Mouse (Mus musculus): ENCODE results near the gene Syndig1l. TPM values are rescaled to one million over a fixed set of nuclear protein-coding genes. Genes with fewer than 3 reads are reported as not detected.

Syndig1l gene
- polyA plus RNA-seq, 1 experiment from 2014 or later = not detected

- Histone ChIP-seq H3K4me2 (replicated peaks; ENCODE audit: low read depth, low read length) (no peak overlapping the region), H3K9ac (ENCODE audit: low read depth, low read length) (no peak overlapping the region), H3K27ac (ENCODE audit: low read depth, low read length) (no peak overlapping the region), H3K4me1 (ENCODE audit: control insufficient read depth, insufficient read depth, low read length) (no peaks in the 10 kb centered on the region), H3K9me3 (ENCODE audit: control insufficient read depth, low read length) (no peaks in the 10 kb centered on the region), H3K36me3 (ENCODE audit: control insufficient read depth, insufficient read depth, low read length) (no peaks in the 10 kb centered on the region), H3K27me3 (ENCODE audit: control insufficient read depth, insufficient read depth, low read length) (no peaks in the 10 kb centered on the region), H3K4me3 (ENCODE audit: low read length) (no peak overlapping the region)
- WGBS = 86% methylated on average over 4 of the region's 4 CpGs
- no peak for ATAC-seq (ENCODE audit: low FRiP score, low TSS enrichment)
These were observed 11.1 kb downstream of the Syndig1l start for GRCm38 (mm10) chr12:84687531-84687930.

- no peaks in the 10 kb centered on the region for H3K4me1 ChIP-seq (ENCODE audit: control insufficient read depth, insufficient read depth, low read length)
- H3K36me3 ChIP-seq (ENCODE audit: control insufficient read depth, insufficient read depth, low read length) = no peaks in the 10 kb centered on the region
- WGBS = 40% methylated on average over 4 of the region's 4 CpGs
- H3K27ac ChIP-seq (ENCODE audit: low read depth, low read length) = no peak overlapping the region
- H3K9ac ChIP-seq (ENCODE audit: low read depth, low read length) = no peak overlapping the region
- ATAC-seq (ENCODE audit: low FRiP score, low TSS enrichment) = no peak
- no peak overlapping the region for H3K4me3 ChIP-seq (ENCODE audit: low read length)
- H3K27me3 ChIP-seq (ENCODE audit: control insufficient read depth, insufficient read depth, low read length) = no peaks in the 10 kb centered on the region
- H3K4me2 ChIP-seq (replicated peaks; ENCODE audit: low read depth, low read length) = no peak overlapping the region
- H3K9me3 ChIP-seq (ENCODE audit: control insufficient read depth, low read length) = no peaks in the 10 kb centered on the region
These were observed 12.5 kb downstream of the Syndig1l start for GRCm38 (mm10) chr12:84686176-84686575.

GRCm38 (mm10) chr12:84684569-84684968 is 14.1 kb downstream of the Syndig1l start:
- no peak for ATAC-seq (ENCODE audit: low FRiP score, low TSS enrichment)
- Histone ChIP-seq H3K4me2 (replicated peaks; ENCODE audit: low read depth, low read length) (no peak overlapping the region), H3K9me3 (ENCODE audit: control insufficient read depth, low read length) (no peaks in the 10 kb centered on the region), H3K9ac (ENCODE audit: low read depth, low read length) (no peak overlapping the region), H3K4me1 (ENCODE audit: control insufficient read depth, insufficient read depth, low read length) (no peaks in the 10 kb centered on the region), H3K27me3 (ENCODE audit: control insufficient read depth, insufficient read depth, low read length) (peaks cover 4% of the 10 kb centered on the region; the same call in 1 of the 2 replicates), H3K4me3 (ENCODE audit: low read length) (no peak overlapping the region), H3K27ac (ENCODE audit: low read depth, low read length) (no peak overlapping the region), H3K36me3 (ENCODE audit: control insufficient read depth, insufficient read depth, low read length) (no peaks in the 10 kb centered on the region)
- 76% methylated on average over 7 of the region's 7 CpGs for WGBS

GRCm38 (mm10) chr12:84676011-84676410 is 22.6 kb downstream of the Syndig1l start:
- H3K36me3 ChIP-seq (ENCODE audit: control insufficient read depth, insufficient read depth, low read length) = no peaks in the 10 kb centered on the region
- H3K4me3 ChIP-seq (ENCODE audit: low read length) = no peak overlapping the region
- no peak overlapping the region for H3K9ac ChIP-seq (ENCODE audit: low read depth, low read length)
- no peaks in the 10 kb centered on the region for H3K4me1 ChIP-seq (ENCODE audit: control insufficient read depth, insufficient read depth, low read length)
- no peak overlapping the region for H3K27ac ChIP-seq (ENCODE audit: low read depth, low read length)
- H3K4me2 ChIP-seq (replicated peaks; ENCODE audit: low read depth, low read length) = no peak overlapping the region
- H3K9me3 ChIP-seq (ENCODE audit: control insufficient read depth, low read length) = no peaks in the 10 kb centered on the region
- peaks cover 4% of the 10 kb centered on the region; the same call in 1 of the 2 replicates for H3K27me3 ChIP-seq (ENCODE audit: control insufficient read depth, insufficient read depth, low read length)
- 84% methylated on average over 3 of the region's 3 CpGs for WGBS
- ATAC-seq (ENCODE audit: low FRiP score, low TSS enrichment) = no peak

- no peak for ATAC-seq (ENCODE audit: low FRiP score, low TSS enrichment)
- H3K4me2 ChIP-seq (replicated peaks; ENCODE audit: low read depth, low read length) = no peak overlapping the region
- WGBS = 54% methylated on average over 14 of the region's 14 CpGs
- no peak overlapping the region for H3K27ac ChIP-seq (ENCODE audit: low read depth, low read length)
- no peaks in the 10 kb centered on the region for H3K9me3 ChIP-seq (ENCODE audit: control insufficient read depth, low read length)
- no peak overlapping the region for H3K9ac ChIP-seq (ENCODE audit: low read depth, low read length)
- no peaks in the 10 kb centered on the region for H3K27me3 ChIP-seq (ENCODE audit: control insufficient read depth, insufficient read depth, low read length)
- H3K4me3 ChIP-seq (ENCODE audit: low read length) = no peak overlapping the region
- H3K36me3 ChIP-seq (ENCODE audit: control insufficient read depth, insufficient read depth, low read length) = no peaks in the 10 kb centered on the region
- no peaks in the 10 kb centered on the region for H3K4me1 ChIP-seq (ENCODE audit: control insufficient read depth, insufficient read depth, low read length)
These were observed 23.7 kb downstream of the Syndig1l start for GRCm38 (mm10) chr12:84674666-84675526.

- no peak for ATAC-seq (ENCODE audit: low FRiP score, low TSS enrichment)
- H3K4me3 ChIP-seq (ENCODE audit: low read length) = no peak overlapping the region
- H3K27me3 ChIP-seq (ENCODE audit: control insufficient read depth, insufficient read depth, low read length) = no peaks in the 10 kb centered on the region
- H3K36me3 ChIP-seq (ENCODE audit: control insufficient read depth, insufficient read depth, low read length) = no peaks in the 10 kb centered on the region
- 28% methylated on average over 10 of the region's 10 CpGs for WGBS
- H3K4me2 ChIP-seq (replicated peaks; ENCODE audit: low read depth, low read length) = no peak overlapping the region
- H3K9ac ChIP-seq (ENCODE audit: low read depth, low read length) = no peak overlapping the region
- H3K9me3 ChIP-seq (ENCODE audit: control insufficient read depth, low read length) = no peaks in the 10 kb centered on the region
- no peak overlapping the region for H3K27ac ChIP-seq (ENCODE audit: low read depth, low read length)
- H3K4me1 ChIP-seq (ENCODE audit: control insufficient read depth, insufficient read depth, low read length) = no peaks in the 10 kb centered on the region
These were observed 27.0 kb downstream of the Syndig1l start for GRCm38 (mm10) chr12:84671646-84672045.

- no peak overlapping the region for H3K9ac ChIP-seq (ENCODE audit: low read depth, low read length)
- no peak for ATAC-seq (ENCODE audit: low FRiP score, low TSS enrichment)
- WGBS = 91% methylated on average over 3 of the region's 3 CpGs
- H3K27me3 ChIP-seq (ENCODE audit: control insufficient read depth, insufficient read depth, low read length) = no peaks in the 10 kb centered on the region
- no peak overlapping the region for H3K27ac ChIP-seq (ENCODE audit: low read depth, low read length)
- H3K4me3 ChIP-seq (ENCODE audit: low read length) = no peak overlapping the region
- no peaks in the 10 kb centered on the region for H3K36me3 ChIP-seq (ENCODE audit: control insufficient read depth, insufficient read depth, low read length)
- H3K9me3 ChIP-seq (ENCODE audit: control insufficient read depth, low read length) = no peaks in the 10 kb centered on the region
- H3K4me1 ChIP-seq (ENCODE audit: control insufficient read depth, insufficient read depth, low read length) = no peaks in the 10 kb centered on the region
- no peak overlapping the region for H3K4me2 ChIP-seq (replicated peaks; ENCODE audit: low read depth, low read length)
These were observed 28.1 kb downstream of the Syndig1l start for GRCm38 (mm10) chr12:84670555-84670954.

- Histone ChIP-seq H3K4me2 (replicated peaks; ENCODE audit: low read depth, low read length) (no peak overlapping the region), H3K9ac (ENCODE audit: low read depth, low read length) (no peak overlapping the region), H3K27me3 (ENCODE audit: control insufficient read depth, insufficient read depth, low read length) (peaks cover 7% of the 10 kb centered on the region), H3K4me1 (ENCODE audit: control insufficient read depth, insufficient read depth, low read length) (no peaks in the 10 kb centered on the region), H3K36me3 (ENCODE audit: control insufficient read depth, insufficient read depth, low read length) (no peaks in the 10 kb centered on the region), H3K9me3 (ENCODE audit: control insufficient read depth, low read length) (no peaks in the 10 kb centered on the region), H3K4me3 (ENCODE audit: low read length) (no peak overlapping the region), H3K27ac (ENCODE audit: low read depth, low read length) (no peak overlapping the region)
- 25% methylated on average over 3 of the region's 3 CpGs for WGBS
- ATAC-seq (ENCODE audit: low FRiP score, low TSS enrichment) = no peak
These were observed 44.7 kb downstream of the Syndig1l start for GRCm38 (mm10) chr12:84653912-84654311.

GRCm38 (mm10) chr12:84650234-84650633 is 48.4 kb downstream of the Syndig1l start:
- no peaks in the 10 kb centered on the region for H3K4me1 ChIP-seq (ENCODE audit: control insufficient read depth, insufficient read depth, low read length)
- no peak for ATAC-seq (ENCODE audit: low FRiP score, low TSS enrichment)

More at GRCm38 (mm10) chr12:84650234-84650633, 48.4 kb downstream of the Syndig1l start:
- Histone ChIP-seq H3K4me3 (ENCODE audit: low read length) (no peak overlapping the region), H3K9me3 (ENCODE audit: control insufficient read depth, low read length) (no peaks in the 10 kb centered on the region), H3K27ac (ENCODE audit: low read depth, low read length) (no peak overlapping the region), H3K4me2 (replicated peaks; ENCODE audit: low read depth, low read length) (no peak overlapping the region), H3K9ac (ENCODE audit: low read depth, low read length) (no peak overlapping the region), H3K36me3 (ENCODE audit: control insufficient read depth, insufficient read depth, low read length) (no peaks in the 10 kb centered on the region), H3K27me3 (ENCODE audit: control insufficient read depth, insufficient read depth, low read length) (peaks cover 7% of the 10 kb centered on the region)
- WGBS = 84% methylated on average over 13 of the region's 13 CpGs
